Mouse (Mus musculus) forebrain, embryonic 12.5 days (tissue): Measurements from ENCODE around the gene Ninj2. TPM values are rescaled to one million over a fixed set of nuclear protein-coding genes. Genes with fewer than 3 reads are reported as not detected.

Experiments used
- ATAC-seq: fragments of 200-750 bp; cut with Nextera tagmentation; 2 replicates; pipeline ENCODE4 v1.8.0; 2017; ENCODE audit warnings: moderate TSS enrichment; ENCODE audit not compliant: low FRiP score
- H3K27ac ChIP-seq: fragments of 300-500 bp; sonication (generic); 2 replicates; pipeline ENCODE4 v1.5.1; 2016; ENCODE audit warnings: mild to moderate bottlenecking
- H3K27me3 ChIP-seq: fragments of 300-500 bp; sonication (generic); 2 replicates; pipeline ENCODE4 v1.6.1; 2016; ENCODE audit warnings: mild to moderate bottlenecking
- H3K36me3 ChIP-seq: fragments of 300-500 bp; sonication (generic); replicated peaks from 2 replicates; pipeline ENCODE4 v1.6.1; 2016; ENCODE audit warnings: mild to moderate bottlenecking
- H3K4me1 ChIP-seq: fragments of 300-500 bp; sonication (generic); 2 replicates; pipeline ENCODE4 v1.6.1; 2016
- H3K4me2 ChIP-seq: fragments of 300-500 bp; sonication (generic); 2 replicates; pipeline ENCODE4 v1.6.1; 2016; ENCODE audit warnings: mild to moderate bottlenecking, moderate library complexity
- H3K4me3 ChIP-seq: fragments of 300-500 bp; sonication (generic); replicated peaks from 2 replicates; pipeline ENCODE4 v1.5.1; 2016; ENCODE audit warnings: mild to moderate bottlenecking
- H3K9ac ChIP-seq: fragments of 300-500 bp; sonication (generic); 2 replicates; pipeline ENCODE4 v1.6.1; 2016; ENCODE audit warnings: mild to moderate bottlenecking
- H3K9me3 ChIP-seq: fragments of 300-500 bp; sonication (generic); 2 replicates; pipeline ENCODE4 v1.6.1; 2016
- WGBS: fragments of 180-500 bp; shearing (Covaris S2); methylation state at CpG from one replicate; pipeline ENCODE4 v1.1.7; 2016; 5-methylcytosine and 5-hydroxymethylcytosine counted together
- polyA plus RNA-seq: library from polyadenylated mRNA; unstranded; fragments of >200 nt; fragmentation: Nextera tagmentation; extraction: Ambion mirVana; gene quantifications from 2 replicates; pipeline ENCODE4 v1.2.1, GENCODE M21; 2016

Gene Ninj2
- not detected in 2 replicates for polyA plus RNA-seq

GRCm38 (mm10) chr6:120093100-120093499 lies at the start of gene Ninj2:
Gene Ninj2, plus strand, starts transcription at chr6:120093350.
- no peak within 1 kb of the TSS for H3K4me2 ChIP-seq
- no peak within 1 kb of the TSS for H3K4me3 ChIP-seq
- H3K9me3 ChIP-seq = no peaks in the 10 kb centered on the region
- ATAC-seq = no peak
- H3K27ac ChIP-seq = no peak within 1 kb of the TSS
- 0 out of 2 replicates have a peak, but pooled peaks cover 8% of the 10 kb centered on the region for H3K4me1 ChIP-seq
- H3K27me3 ChIP-seq = no peaks in the 10 kb centered on the region
- no peak within 1 kb of the TSS for H3K9ac ChIP-seq
- H3K36me3 ChIP-seq = no peaks in the 10 kb centered on the region
- 75% methylated on average over 11 of the region's 11 CpGs for WGBS

DNA sequence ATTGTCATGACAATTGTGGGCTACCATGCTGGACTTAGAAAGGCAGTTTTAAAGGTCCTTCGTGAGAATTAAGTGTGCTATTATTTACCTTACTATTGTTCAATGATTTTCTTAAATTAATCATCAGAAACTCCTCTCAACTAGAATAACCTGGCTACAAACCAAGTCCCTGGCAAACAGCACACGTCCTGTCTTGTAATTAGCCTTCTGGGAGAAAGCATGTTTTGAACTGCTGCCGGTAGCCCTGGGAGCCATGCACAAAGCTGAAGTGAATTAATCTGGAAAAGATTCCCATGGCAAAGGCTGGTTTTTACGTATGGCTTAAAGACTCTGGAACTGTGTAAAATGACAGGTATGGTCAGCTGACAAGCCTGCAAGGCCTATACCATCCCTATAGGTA lies 47.7 kb upstream of the Ninj2 start:
- no peaks in the 10 kb centered on the region for H3K27me3 ChIP-seq
- H3K4me2 ChIP-seq = no peak overlapping the region
- H3K4me3 ChIP-seq = no peak overlapping the region
- ATAC-seq = no peak
- no peak overlapping the region for H3K9ac ChIP-seq
- no peak overlapping the region for H3K27ac ChIP-seq
- WGBS = 79% methylated on average over 4 of the region's 4 CpGs
- no peaks in the 10 kb centered on the region for H3K36me3 ChIP-seq
- H3K4me1 ChIP-seq = no peaks in the 10 kb centered on the region
- no peaks in the 10 kb centered on the region for H3K9me3 ChIP-seq

GRCm38 (mm10) chr6:120047705-120048292 lies 45.4 kb upstream of the Ninj2 start:
- H3K27me3 ChIP-seq = no peaks in the 10 kb centered on the region
- no peaks in the 10 kb centered on the region for H3K4me1 ChIP-seq
- 79% methylated on average over 7 of the region's 7 CpGs for WGBS
- no peak overlapping the region for H3K27ac ChIP-seq
- no peaks in the 10 kb centered on the region for H3K36me3 ChIP-seq
- ATAC-seq = no peak
- no peak overlapping the region for H3K4me2 ChIP-seq
- H3K4me3 ChIP-seq = no peak overlapping the region
- no peak overlapping the region for H3K9ac ChIP-seq
- H3K9me3 ChIP-seq = no peaks in the 10 kb centered on the region

DNA sequence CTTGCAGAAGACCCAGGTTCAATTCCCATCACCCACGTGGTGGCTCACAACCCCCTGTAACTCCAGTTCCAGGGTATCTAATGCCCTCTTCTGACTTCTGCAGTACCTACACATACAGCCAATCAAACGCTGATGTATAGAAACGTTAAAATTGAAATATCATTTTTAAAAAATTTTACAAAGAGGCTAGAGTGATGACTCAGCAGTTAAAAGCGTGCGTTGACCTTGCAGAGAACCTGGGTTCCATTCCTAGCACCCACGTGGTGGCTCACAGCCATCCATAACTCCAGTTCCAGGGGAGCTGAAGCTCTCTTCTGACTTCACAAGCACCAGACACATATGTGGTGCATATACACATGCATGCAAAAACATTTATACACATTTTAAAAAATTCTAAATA lies 38.7 kb upstream of the Ninj2 start:
- Histone ChIP-seq H3K36me3 (no peaks in the 10 kb centered on the region), H3K4me2 (no peak overlapping the region), H3K27me3 (no peaks in the 10 kb centered on the region), H3K9me3 (no peaks in the 10 kb centered on the region), H3K27ac (no peak overlapping the region), H3K9ac (no peak overlapping the region), H3K4me3 (no peak overlapping the region), H3K4me1 (no peaks in the 10 kb centered on the region)
- WGBS = 83% methylated on average over 6 of the region's 6 CpGs
- ATAC-seq = no peak

GRCm38 (mm10) chr6:120055666-120056540 lies 37.2 kb upstream of the Ninj2 start:
- H3K9me3 ChIP-seq = no peaks in the 10 kb centered on the region
- H3K27ac ChIP-seq = no peak overlapping the region
- no peak for ATAC-seq
- H3K4me2 ChIP-seq = no peak overlapping the region
- no peaks in the 10 kb centered on the region for H3K36me3 ChIP-seq
- H3K4me3 ChIP-seq = no peak overlapping the region
- 79% methylated on average over 2 of the region's 2 CpGs for WGBS
- no peaks in the 10 kb centered on the region for H3K27me3 ChIP-seq
- no peak overlapping the region for H3K9ac ChIP-seq
- no peaks in the 10 kb centered on the region for H3K4me1 ChIP-seq

DNA sequence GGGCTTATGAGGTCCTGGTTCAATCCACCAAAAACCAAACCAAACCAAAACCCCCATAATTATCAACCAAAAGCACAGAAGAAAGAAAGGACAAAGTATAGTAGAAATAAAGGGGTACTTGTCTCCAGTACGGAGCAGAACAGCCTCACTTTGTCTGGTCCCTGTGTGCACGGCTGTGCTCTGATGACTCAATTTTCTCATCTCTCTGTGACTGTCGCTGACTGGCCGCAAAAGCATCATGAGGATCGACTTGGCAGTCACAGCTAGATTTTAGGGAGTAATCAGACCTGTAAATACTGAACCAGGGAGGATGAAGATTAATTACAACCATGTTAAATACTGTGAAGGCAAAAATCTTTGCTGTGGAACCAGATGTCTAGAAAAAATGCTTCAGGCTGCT lies 30.2 kb upstream of the Ninj2 start:
- Histone ChIP-seq H3K4me2 (no peak overlapping the region), H3K36me3 (no peaks in the 10 kb centered on the region), H3K27me3 (no peaks in the 10 kb centered on the region), H3K9ac (no peak overlapping the region), H3K4me3 (no peak overlapping the region), H3K27ac (no peak overlapping the region), H3K4me1 (no peaks in the 10 kb centered on the region), H3K9me3 (no peaks in the 10 kb centered on the region)
- no peak for ATAC-seq
- WGBS = 88% methylated on average over 5 of the region's 5 CpGs

DNA sequence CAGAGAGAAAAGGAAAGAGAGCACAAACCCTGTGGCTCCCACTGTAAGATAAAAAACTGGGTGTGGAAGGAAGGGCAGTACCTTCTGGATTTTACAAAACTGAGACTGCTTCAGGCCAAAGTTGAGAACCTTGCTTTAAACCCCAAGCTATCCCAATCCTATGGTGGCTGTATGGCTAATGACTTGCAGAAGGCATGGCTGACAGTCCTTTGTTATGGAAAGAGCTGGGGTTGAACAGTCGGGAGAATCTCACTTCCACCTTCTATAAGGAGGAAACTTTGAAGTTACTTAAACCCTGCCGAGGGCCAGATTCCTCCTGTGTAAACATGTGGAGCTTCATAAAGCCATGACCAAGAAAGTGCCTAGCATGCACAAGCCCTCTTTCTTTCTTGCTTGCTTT lies 28.5 kb upstream of the Ninj2 start:
- no peaks in the 10 kb centered on the region for H3K9me3 ChIP-seq
- ATAC-seq = no peak
- H3K27me3 ChIP-seq = no peaks in the 10 kb centered on the region
- no peak overlapping the region for H3K4me3 ChIP-seq
- H3K4me2 ChIP-seq = no peak overlapping the region
- no peaks in the 10 kb centered on the region for H3K4me1 ChIP-seq
- no peak overlapping the region for H3K27ac ChIP-seq
- WGBS = 59% methylated on average over 2 of the region's 2 CpGs
- no peaks in the 10 kb centered on the region for H3K36me3 ChIP-seq
- no peak overlapping the region for H3K9ac ChIP-seq

DNA sequence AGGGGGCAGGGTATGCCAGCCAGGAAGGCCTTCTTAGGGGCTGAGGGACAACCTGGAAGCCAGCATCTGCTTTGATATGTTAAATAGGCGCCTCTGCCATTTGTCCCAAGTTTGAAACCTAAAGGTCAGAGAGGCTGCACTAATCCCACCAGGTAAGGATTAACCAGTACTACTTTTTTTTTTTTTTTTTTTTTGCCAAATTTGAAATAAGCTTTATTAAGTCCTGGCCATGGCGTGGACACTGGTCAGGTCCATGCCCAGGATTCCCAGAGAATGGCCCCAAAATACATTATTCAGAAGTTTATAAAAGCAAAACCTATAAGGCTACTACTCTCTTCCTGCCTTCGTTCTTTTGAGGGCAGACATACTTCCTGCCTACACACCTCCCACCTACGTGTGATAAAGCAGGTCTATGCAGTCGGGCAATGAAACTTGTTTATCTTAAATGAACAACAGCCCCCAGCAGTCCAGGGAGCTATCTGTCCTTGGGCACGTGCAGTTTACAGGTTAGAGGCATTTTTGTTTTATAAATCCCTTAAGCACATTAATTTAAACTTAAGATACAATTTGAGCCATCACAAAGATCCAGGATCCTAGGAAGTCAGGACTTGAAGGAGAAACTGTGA lies 27.5 kb upstream of the Ninj2 start:
- Histone ChIP-seq H3K9me3 (no peaks in the 10 kb centered on the region), H3K4me1 (no peaks in the 10 kb centered on the region), H3K36me3 (no peaks in the 10 kb centered on the region), H3K4me2 (no peak overlapping the region), H3K9ac (no peak overlapping the region), H3K27ac (no peak overlapping the region), H3K4me3 (no peak overlapping the region), H3K27me3 (no peaks in the 10 kb centered on the region)
- 75% methylated on average over 6 of the region's 6 CpGs for WGBS
- no peak for ATAC-seq

DNA sequence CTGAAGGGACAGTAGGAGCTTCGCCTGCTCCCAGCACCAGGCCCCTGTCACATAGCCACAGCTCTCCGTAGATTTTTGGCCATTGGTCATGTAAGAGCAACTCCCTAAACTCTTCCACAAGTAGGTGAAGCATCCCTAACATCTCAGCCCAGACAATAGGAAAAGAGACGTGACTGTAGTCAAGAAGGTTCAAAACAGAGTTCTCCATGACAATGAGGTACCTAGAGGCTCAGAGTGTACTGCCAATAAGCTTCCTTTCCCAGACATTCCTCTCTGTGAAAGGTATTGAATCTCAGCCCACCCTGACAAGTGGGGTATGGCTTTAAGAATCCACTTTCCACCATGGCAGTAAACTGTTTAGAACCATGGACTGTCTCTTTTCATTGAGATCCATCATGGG lies 23.6 kb upstream of the Ninj2 start:
- no peaks in the 10 kb centered on the region for H3K27me3 ChIP-seq
- ATAC-seq = no peak
- H3K4me3 ChIP-seq = no peak overlapping the region
- H3K9ac ChIP-seq = no peak overlapping the region
- H3K9me3 ChIP-seq = no peaks in the 10 kb centered on the region
- H3K4me2 ChIP-seq = no peak overlapping the region
- H3K27ac ChIP-seq = no peak overlapping the region
- 87% methylated on average over 3 of the region's 3 CpGs for WGBS
- no peaks in the 10 kb centered on the region for H3K4me1 ChIP-seq
- H3K36me3 ChIP-seq = no peaks in the 10 kb centered on the region

DNA sequence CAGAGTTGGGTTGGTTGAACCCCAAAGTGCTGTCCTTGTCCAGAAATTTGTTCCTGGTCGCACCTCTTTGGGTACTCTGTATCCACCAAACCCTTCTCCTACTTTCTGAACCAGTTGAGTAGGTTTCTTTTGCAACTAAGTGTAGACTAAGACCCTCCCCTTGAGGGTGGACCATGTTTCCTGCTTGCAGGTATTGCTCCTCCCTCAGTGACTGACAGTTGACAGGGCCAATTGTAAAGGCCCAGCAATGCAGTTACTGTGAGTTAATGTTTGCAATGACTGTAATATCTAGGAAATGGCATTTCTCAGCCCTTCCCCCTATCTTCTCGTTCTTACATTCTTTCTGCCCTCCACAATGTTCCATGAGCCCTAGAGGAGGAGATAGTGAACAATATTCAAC lies 20.5 kb upstream of the Ninj2 start:
- Histone ChIP-seq H3K9ac (no peak overlapping the region), H3K4me2 (no peak overlapping the region), H3K27ac (no peak overlapping the region), H3K36me3 (no peaks in the 10 kb centered on the region), H3K4me1 (no peaks in the 10 kb centered on the region), H3K27me3 (no peaks in the 10 kb centered on the region), H3K4me3 (no peak overlapping the region), H3K9me3 (no peaks in the 10 kb centered on the region)
- 76% methylated on average over 2 of the region's 2 CpGs for WGBS
- ATAC-seq = no peak

GRCm38 (mm10) chr6:120076619-120077450 lies 16.3 kb upstream of the Ninj2 start:
- no peaks in the 10 kb centered on the region for H3K36me3 ChIP-seq
- 87% methylated on average over 6 of the region's 6 CpGs for WGBS
- H3K27me3 ChIP-seq = no peaks in the 10 kb centered on the region
- no peaks in the 10 kb centered on the region for H3K9me3 ChIP-seq
- H3K4me1 ChIP-seq = no peaks in the 10 kb centered on the region
- no peak overlapping the region for H3K4me3 ChIP-seq
- H3K4me2 ChIP-seq = no peak overlapping the region
- ATAC-seq = no peak
- H3K27ac ChIP-seq = no peak overlapping the region
- no peak overlapping the region for H3K9ac ChIP-seq

DNA sequence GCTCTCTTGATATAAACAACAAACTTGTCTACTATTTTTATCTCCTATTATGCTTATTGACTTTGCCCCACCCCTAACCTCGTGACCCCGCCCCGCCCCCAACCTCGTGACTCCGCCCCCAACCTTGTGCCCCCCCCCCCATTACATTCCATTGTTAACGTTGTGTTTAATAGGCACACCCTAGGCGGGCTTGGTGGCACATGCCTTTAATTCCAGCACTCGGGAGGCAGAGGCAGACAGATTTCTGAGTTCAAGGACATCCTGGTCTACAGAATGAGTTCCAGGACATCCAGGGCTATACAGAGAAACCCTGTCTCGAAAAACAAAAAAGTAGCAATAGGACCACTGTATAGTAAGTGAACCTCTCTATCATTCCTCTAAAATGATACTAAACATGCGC lies 13.6 kb upstream of the Ninj2 start:
- WGBS = 86% methylated on average over 10 of the region's 10 CpGs
- no peaks in the 10 kb centered on the region for H3K9me3 ChIP-seq
- H3K4me1 ChIP-seq = no peaks in the 10 kb centered on the region
- ATAC-seq = no peak
- H3K27ac ChIP-seq = no peak overlapping the region
- no peak overlapping the region for H3K9ac ChIP-seq
- H3K4me3 ChIP-seq = no peak overlapping the region
- H3K27me3 ChIP-seq = no peaks in the 10 kb centered on the region
- no peak overlapping the region for H3K4me2 ChIP-seq
- no peaks in the 10 kb centered on the region for H3K36me3 ChIP-seq
